Mouse (Mus musculus) spleen, postnatal 36 days (tissue): Measurements from ENCODE around the gene Sptbn1.
A peak's percentile ranks its signal among the peaks of the same experiment; 100 is the strongest.

Experiments
- DNase-seq, 2 experiments: peaks; one replicate each; pipeline ENCODE4 v3.0.0; 2022; ENCODE audit warnings: low spot score in 2 of 2, mixed read lengths in 1 of 2

Gene Sptbn1

GRCm38 (mm10) chr11:30171586-30172178 lies 96.3 kb downstream of the Sptbn1 start:
- no peak for DNase-seq

- DNase-seq = no peak
Measured at GRCm38 (mm10) chr11:30171184-30171583, 96.8 kb downstream of the Sptbn1 start.

- no peak for DNase-seq
Measured at GRCm38 (mm10) chr11:30166551-30166922, 101.4 kb downstream of the Sptbn1 start.

- peak; percentile 33 to 59 for DNase-seq
Measured at GRCm38 (mm10) chr11:30165861-30166550, 102.0 kb downstream of the Sptbn1 start.

GRCm38 (mm10) chr11:30164515-30165214 lies 103.3 kb downstream of the Sptbn1 start:
- no peak for DNase-seq

GRCm38 (mm10) chr11:30163870-30164269 lies 104.1 kb downstream of the Sptbn1 start:
- no peak for DNase-seq

- no peak for DNase-seq
Measured at GRCm38 (mm10) chr11:30163081-30163480, 104.9 kb downstream of the Sptbn1 start.

GRCm38 (mm10) chr11:30161744-30162143 lies 106.2 kb downstream of the Sptbn1 start:
- no peak for DNase-seq

GRCm38 (mm10) chr11:30161173-30161650 lies 106.8 kb downstream of the Sptbn1 start:
- DNase-seq = no peak

GRCm38 (mm10) chr11:30160625-30161172 lies 107.3 kb downstream of the Sptbn1 start:
- no peak for DNase-seq

GRCm38 (mm10) chr11:30159545-30160255 lies 108.3 kb downstream of the Sptbn1 start:
- DNase-seq = no peak

- DNase-seq = no peak
Measured at GRCm38 (mm10) chr11:30158028-30158700, 109.8 kb downstream of the Sptbn1 start.

- DNase-seq = no peak
Measured at GRCm38 (mm10) chr11:30155887-30156286, 112.1 kb downstream of the Sptbn1 start.

- DNase-seq = no peak
Measured at GRCm38 (mm10) chr11:30154980-30155379, 113.0 kb downstream of the Sptbn1 start.

- no peak for DNase-seq
Measured at GRCm38 (mm10) chr11:30148888-30149287, 119.1 kb downstream of the Sptbn1 start.

GRCm38 (mm10) chr11:30148378-30148777 lies 119.6 kb downstream of the Sptbn1 start:
- peak; percentile 49 to 66 for DNase-seq

GRCm38 (mm10) chr11:30147882-30148281 lies 120.1 kb downstream of the Sptbn1 start:
- DNase-seq = no peak

GRCm38 (mm10) chr11:30143090-30143489 lies 124.9 kb downstream of the Sptbn1 start:
- DNase-seq = no peak

- DNase-seq = no peak
Measured at GRCm38 (mm10) chr11:30139165-30139826, 128.7 kb downstream of the Sptbn1 start.

GRCm38 (mm10) chr11:30137081-30137480 lies 130.9 kb downstream of the Sptbn1 start:
- DNase-seq = no peak

GRCm38 (mm10) chr11:30134058-30134457 lies 133.9 kb downstream of the Sptbn1 start:
- DNase-seq = no peak
